ENCODE assay signal across 13 mouse cellular contexts in the genomic region with DNA sequence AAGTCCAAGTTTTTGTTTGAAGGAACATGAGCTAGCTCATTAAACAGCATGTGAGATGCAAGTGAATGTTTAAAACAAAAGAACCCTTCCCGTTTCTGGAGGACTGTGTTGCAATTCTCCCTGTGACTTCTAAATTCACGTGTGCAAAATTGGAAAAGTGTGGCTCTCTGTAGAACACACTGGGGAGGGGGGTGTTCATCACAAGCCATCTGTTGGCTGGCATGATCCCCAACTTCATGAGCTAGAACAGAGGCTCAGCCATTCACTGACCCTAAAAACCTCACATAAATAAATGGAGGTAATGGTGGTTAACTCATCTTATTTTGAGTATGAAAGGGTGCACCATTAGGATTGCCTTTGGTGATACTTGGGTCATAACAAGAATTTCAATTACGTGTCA.
A peak's percentile ranks its signal among the peaks of the same experiment; 100 is the strongest.
DNase-seq lines count a peak whose midpoint lies in the region; ATAC-seq lines count a peak whose summit lies in the region.
"Had no signal": no experiment of that assay in that cellular context is flagged by ENCODE, and none has a peak within 500 bp of the region (broad histone marks: within the 10 kb centered on the region; RNA-seq: fewer than 3 reads in every experiment).

No protein-coding gene starts in this region.

- peak; percentile 62 to 64 for DNase-seq in cerebellum, postnatal 10 days
- DNase-seq in cerebellum, adult 8-10 months = no peak
- DNase-seq in frontal cortex, postnatal 10 days (ENCODE audit: low spot score in 2 of 2) = no peak
- peak; percentile 58 for DNase-seq in brain, adult 2 months (ENCODE audit: low read depth, low spot score)
- DNase-seq: adrenal gland, adult 2 months; adrenal gland, postnatal 10 days; adrenal gland, postnatal 25 days; cerebellum, adult 11 months; cerebellum, adult 9-10 months; forebrain, postnatal 0 days had no signal

- peak; percentile 44 for ATAC-seq in frontal cortex, adult (ENCODE audit: low TSS enrichment)
- ATAC-seq: forebrain, embryonic 13.5 days; forebrain, embryonic 15.5 days; forebrain, postnatal 0 days had no signal

Comparison
In these comparisons a context has a peak if more than half of its experiments do, and no peak if none do; other contexts are left out.
1. DNase-seq: peak in cerebellum, postnatal 10 days (2 of 2) and brain, adult 2 months (single experiment); none in cerebellum, adult 8-10 months (single experiment) and frontal cortex, postnatal 10 days (0 of 2).